Mouse (Mus musculus) CH12.LX (cell line): ENCODE data around the gene Cdyl2. TPM values are rescaled to one million over a fixed set of nuclear protein-coding genes. Genes with fewer than 3 reads are reported as not detected.

Experiments used
- DNase-seq: peaks from one replicate; pipeline ENCODE4 v3.0.0-alpha.2; 2013; ENCODE audit errors: extremely low read depth
- H3K27ac ChIP-seq: 2 replicates; pipeline ENCODE4 v1.5.1; 2012; ENCODE audit warnings: low read depth, mild to moderate bottlenecking, control low read depth, moderate library complexity; ENCODE audit not compliant: insufficient read depth
- H3K27me3 ChIP-seq: replicated peaks from 2 replicates; pipeline ENCODE3; 2012; ENCODE audit warnings: inconsistent platforms
- H3K36me3 ChIP-seq, 2 experiments: replicated peaks in 1 of 2; 2 replicates each; pipeline versions ENCODE3 to v1.6.1; 2012; ENCODE audit warnings: inconsistent platforms in 1 of 2, low read length in 1 of 2, mild to moderate bottlenecking in 1 of 2, mixed read lengths in 1 of 2, moderate library complexity in 1 of 2; ENCODE audit not compliant: control insufficient read depth in 1 of 2, insufficient read depth in 1 of 2
- H3K4me1 ChIP-seq, 2 experiments: 2 replicates each; pipeline ENCODE4 v1.6.1; 2012; ENCODE audit warnings: inconsistent platforms in 1 of 2, moderate library complexity in 1 of 2; ENCODE audit not compliant: insufficient read depth in 2 of 2, control insufficient read depth in 1 of 2
- H3K4me2 ChIP-seq: 2 replicates; pipeline ENCODE4 v1.6.1; 2012; ENCODE audit warnings: low read depth, mild to moderate bottlenecking, control low read depth; ENCODE audit not compliant: poor library complexity, insufficient read depth, severe bottlenecking
- H3K4me3 ChIP-seq, 3 experiments: fragments of 150-350 bp in 1 of 3; sonication (generic) in 1 of 3; replicated peaks in 1 of 3; 2 replicates each; pipeline versions ENCODE3 to v1.5.1; 2011 to 2012; ENCODE audit warnings: low read depth in 2 of 3, low read length in 2 of 3, mild to moderate bottlenecking in 2 of 3, moderate library complexity in 2 of 3, control low read depth in 1 of 3, improper control_type of control experiment in 1 of 3, inconsistent platforms in 1 of 3, mixed read lengths in 1 of 3; ENCODE audit not compliant: poor library complexity in 1 of 3
- H3K79me2 ChIP-seq: replicated peaks from 2 replicates; pipeline ENCODE4 v1.6.1; 2012; ENCODE audit warnings: mild to moderate bottlenecking, moderate library complexity; ENCODE audit not compliant: control insufficient read depth, poor library complexity, insufficient read depth, severe bottlenecking; ENCODE audit errors: extremely low read depth
- H3K9ac ChIP-seq: 2 replicates; pipeline ENCODE4 v1.6.1; 2012; ENCODE audit warnings: low read depth, mild to moderate bottlenecking, control low read depth, moderate library complexity; ENCODE audit not compliant: insufficient read depth
- H3K9me3 ChIP-seq: replicated peaks from 2 replicates; pipeline ENCODE3; 2012; ENCODE audit warnings: low read length, inconsistent platforms, mixed read lengths
- CHD1 ChIP-seq: IDR thresholded peaks from 2 replicates; pipeline ENCODE4 v1.6.1; 2012; ENCODE audit warnings: low read depth, low read length, improper control_type of control experiment, inconsistent platforms
- CTCF ChIP-seq, 2 experiments: IDR thresholded peaks in 1 of 2; conservative IDR thresholded peaks in 1 of 2; 2 replicates each; pipeline ENCODE4 v1.5.1; 2011 to 2012; ENCODE audit warnings: low read depth in 2 of 2, low read length in 2 of 2, improper control_type of control experiment in 1 of 2, inconsistent platforms in 1 of 2, mild to moderate bottlenecking in 1 of 2, moderate library complexity in 1 of 2
- ETS1 ChIP-seq: conservative IDR thresholded peaks from 2 replicates; pipeline ENCODE4 v1.6.1; 2012; ENCODE audit warnings: low read depth, mild to moderate bottlenecking, inconsistent platforms, low read length, improper control_type of control experiment, moderate library complexity
- GABPA ChIP-seq: IDR thresholded peaks from 2 replicates; pipeline ENCODE4 v1.6.1; 2012; ENCODE audit warnings: low read depth, low read length, improper control_type of control experiment, inconsistent platforms; ENCODE audit not compliant: insufficient replicate concordance
- HCFC1 ChIP-seq: IDR thresholded peaks from 2 replicates; pipeline ENCODE4 v1.6.1; 2012; ENCODE audit warnings: low read depth, mild to moderate bottlenecking, inconsistent platforms, low read length, improper control_type of control experiment
- IRF4 ChIP-seq: IDR thresholded peaks from 2 replicates; pipeline ENCODE4 v1.6.1; 2014; ENCODE audit warnings: low read depth, mild to moderate bottlenecking, inconsistent platforms, low read length, improper control_type of control experiment
- JUN ChIP-seq: IDR thresholded peaks from 2 replicates; pipeline ENCODE4 v1.6.1; 2011; ENCODE audit warnings: low read depth, mild to moderate bottlenecking, low read length, improper control_type of control experiment, moderate library complexity; ENCODE audit not compliant: insufficient read depth
- KAT2A ChIP-seq: IDR thresholded peaks from 2 replicates; pipeline ENCODE4 v1.6.1; 2012; ENCODE audit warnings: low read length, improper control_type of control experiment, inconsistent platforms; ENCODE audit not compliant: insufficient replicate concordance
- MAFK ChIP-seq: IDR thresholded peaks from 2 replicates; pipeline ENCODE4 v1.6.1; 2011; ENCODE audit warnings: low read length, improper control_type of control experiment; ENCODE audit not compliant: insufficient replicate concordance
- MAX ChIP-seq: IDR thresholded peaks from 2 replicates; pipeline ENCODE4 v1.6.1; 2011; ENCODE audit warnings: low read length, improper control_type of control experiment
- MAZ ChIP-seq: IDR thresholded peaks from 2 replicates; pipeline ENCODE4 v1.6.1; 2012; ENCODE audit warnings: low read depth, mild to moderate bottlenecking, inconsistent platforms, low read length, improper control_type of control experiment, moderate library complexity
- NRF1 ChIP-seq: IDR thresholded peaks from 2 replicates; pipeline ENCODE4 v1.6.1; 2014; ENCODE audit warnings: low read depth, mild to moderate bottlenecking, inconsistent platforms, low read length, improper control_type of control experiment, moderate library complexity
- RCOR1 ChIP-seq: conservative IDR thresholded peaks from 2 replicates; pipeline ENCODE4 v1.6.1; 2012; ENCODE audit warnings: low read depth, mild to moderate bottlenecking, inconsistent platforms, low read length, improper control_type of control experiment
- UBTF ChIP-seq: IDR thresholded peaks from 2 replicates; pipeline ENCODE4 v1.6.1; 2012; ENCODE audit warnings: low read depth, mild to moderate bottlenecking, inconsistent platforms, low read length, improper control_type of control experiment, moderate library complexity
- ZMIZ1 ChIP-seq: IDR thresholded peaks from 2 replicates; pipeline ENCODE4 v1.6.1; 2012; ENCODE audit warnings: low read depth, mild to moderate bottlenecking, inconsistent platforms, low read length, improper control_type of control experiment
- ZNF384 ChIP-seq: IDR thresholded peaks from 2 replicates; pipeline ENCODE4 v1.6.1; 2012; ENCODE audit warnings: low read depth, low read length, improper control_type of control experiment, inconsistent platforms
- dilution Hi-C: fragments of 300-500 bp; cut with MboI; formaldehyde crosslinking; loops from 2 replicates; pipeline ENCODE4 v1.14.3; 2020; ENCODE audit warnings: low sequenced_read_pairs; ENCODE audit not compliant: extremely low pct_unique_long_range_greater_than_20kb, extremely low pct_ligation_motif_present
- in situ Hi-C: fragments of 300-500 bp; cut with MboI; formaldehyde crosslinking; loops from 3 replicates; pipeline ENCODE4 v1.14.3; 2019; ENCODE audit warnings: low sequenced_read_pairs, low pct_ligation_motif_present, low pct_unique_long_range_greater_than_20kb, mixed read lengths
- polyA plus RNA-seq: library from polyadenylated mRNA; unstranded; fragments of >175 nt; gene quantifications from 2 replicates; pipeline ENCODE4 v1.2.1, GENCODE M21; 2012; ENCODE audit warnings: low read depth; ENCODE audit not compliant: insufficient read length
- total RNA-seq, 2 experiments: library from RNA; depleted of rRNA; stranded (reverse); fragments of 300-350 nt in 1 of 2; fragments of >200 nt in 1 of 2; gene quantifications; 2 replicates each; pipeline ENCODE4 v1.2.3; 2012 to 2014

Gene Cdyl2
- total and polyA plus RNA-seq, 3 experiments, result 4.4 to 9.4 (median 6.9) TPM

DNA sequence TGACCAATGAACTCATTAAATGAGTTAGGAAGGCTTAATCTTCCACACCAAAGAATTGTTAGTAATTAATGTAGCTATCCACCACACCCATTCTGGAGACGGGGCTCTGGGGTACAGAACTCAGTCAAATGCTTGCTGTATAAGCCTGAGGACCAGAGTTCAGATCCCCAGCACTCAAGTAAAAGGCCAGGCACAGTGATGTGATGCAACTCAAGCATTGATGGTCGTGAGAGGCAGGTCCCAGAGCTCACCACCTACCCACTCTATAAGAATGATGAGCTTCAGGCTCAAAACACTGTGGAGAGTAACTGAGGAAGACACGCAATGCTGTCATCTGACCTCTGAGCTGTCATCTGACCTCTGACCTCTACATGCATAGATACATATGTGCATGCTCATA, 76.0 kb downstream of the Cdyl2 start:
- dilution Hi-C loops, result no loop called here
- H3K9me3 ChIP-seq, result no peaks in the 10 kb centered on the region

DNA sequence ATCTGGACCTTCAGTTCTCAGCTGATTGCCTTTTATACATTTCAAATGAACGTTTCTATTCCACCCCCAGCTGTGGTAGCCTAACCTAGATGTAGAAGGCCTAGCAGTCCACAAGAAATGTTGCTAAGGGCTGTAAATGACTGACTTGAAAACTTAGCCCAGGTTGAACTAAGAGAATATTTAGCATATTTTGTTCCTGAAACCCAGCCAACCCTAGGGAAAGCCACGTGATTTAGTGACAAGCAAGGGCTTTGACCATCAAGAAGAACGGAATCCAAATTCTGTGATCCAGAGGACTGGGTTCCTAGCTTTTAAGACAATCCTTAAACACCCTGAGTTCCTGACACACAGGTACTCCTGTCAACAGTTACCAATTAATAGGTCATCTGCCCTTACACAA, 77.9 kb downstream of the Cdyl2 start:
- in situ Hi-C loops, result no loop called here
- no peak overlapping the region for H3K4me3 ChIP-seq
- TF ChIP-seq ETS1 (no peak), KAT2A (no peak), MAZ (no peak), CTCF (conservative IDR thresholded peaks at IDR 0.05 in 1 of 2, IDR thresholded peaks at IDR 0.05 in 1 of 2; ENCODE audit: low read depth in 2 of 2, low read length in 2 of 2) (no peak), MAFK (no peak), ZNF384 (no peak), GABPA (no peak), JUN (no peak), ZMIZ1 (no peak)
- TF ChIP-seq, all 38 proteins: peak for 0
- no peaks in the 10 kb centered on the region for H3K27me3 ChIP-seq
- H3K79me2 ChIP-seq, result no peaks in the 10 kb centered on the region
- H3K4me2 ChIP-seq, result no peak overlapping the region
- no peaks in the 10 kb centered on the region for H3K9me3 ChIP-seq
- no peak overlapping the region for H3K27ac ChIP-seq
- peaks cover 4 to 20% of the 10 kb centered on the region in 2 experiments; a peak in 3 of 4 replicates for H3K4me1 ChIP-seq
- dilution Hi-C loops, result no loop called here
- no peak for DNase-seq
- no peak overlapping the region for H3K9ac ChIP-seq
- H3K36me3 ChIP-seq, result peaks cover 0 to 4% of the 10 kb centered on the region in 2 experiments

More for the DNA sequence above, 76.0 kb downstream of the Cdyl2 start:
- peaks cover 4 to 20% of the 10 kb centered on the region in 2 experiments; a peak in 3 of 4 replicates for H3K4me1 ChIP-seq
- H3K9ac ChIP-seq, result no peak overlapping the region
- in situ Hi-C loops, result no loop called here
- H3K36me3 ChIP-seq, result no peaks in the 10 kb centered on the region
- no peak for DNase-seq
- no peak overlapping the region for H3K4me2 ChIP-seq
- no peaks in the 10 kb centered on the region for H3K27me3 ChIP-seq
- H3K27ac ChIP-seq, result no peak overlapping the region
- H3K4me3 ChIP-seq, result no peak overlapping the region
- no peaks in the 10 kb centered on the region for H3K79me2 ChIP-seq
- TF ChIP-seq CHD1 (no peak), MAX (no peak), MAFK (no peak)

DNA sequence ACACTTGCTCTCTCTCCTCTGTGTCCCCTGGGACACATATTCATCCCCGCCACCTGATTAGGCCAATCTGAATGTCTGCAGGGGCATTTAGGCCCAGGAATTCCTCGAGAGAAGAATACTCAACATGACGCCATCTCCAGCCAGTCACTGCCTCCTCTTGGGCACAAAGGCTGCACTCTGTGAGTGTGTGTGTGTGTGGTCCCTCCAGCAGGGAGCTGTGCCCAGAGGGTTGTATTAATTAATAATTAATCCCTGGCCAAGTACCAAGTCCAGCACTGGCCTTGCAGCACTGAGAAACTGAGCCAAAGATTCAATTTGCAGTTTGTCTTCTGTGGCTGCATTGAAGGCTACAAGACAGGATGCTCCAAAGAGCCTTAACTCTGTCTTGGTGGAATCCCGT, 79.8 kb downstream of the Cdyl2 start:
- Histone ChIP-seq H3K79me2 (no peaks in the 10 kb centered on the region), H3K27me3 (no peaks in the 10 kb centered on the region), H3K9ac (no peak overlapping the region), H3K4me1 (peaks cover 4 to 20% of the 10 kb centered on the region in 2 experiments; a peak in 3 of 4 replicates), H3K9me3 (no peaks in the 10 kb centered on the region), H3K4me2 (no peak overlapping the region), H3K27ac (no peak overlapping the region), H3K4me3 (no peak overlapping the region), H3K36me3 (peaks cover 0 to 4% of the 10 kb centered on the region in 2 experiments)
- DNase-seq, result no peak
- TF ChIP-seq UBTF (no peak), RCOR1 (no peak), ETS1 (no peak), MAZ (no peak), JUN (no peak), IRF4 (no peak), NRF1 (no peak), HCFC1 (no peak)
- in situ Hi-C loops (no loop called here), dilution Hi-C loops (no loop called here)
